Mouse (Mus musculus) cerebellum, adult 2 months (tissue): ENCODE data around the gene Arid5b.

Source experiments
- CTCF ChIP-seq: fragments of 200-500 bp; IDR thresholded peaks from 2 replicates; pipeline ENCODE4 v1.5.1; 2011; ENCODE audit warnings: low read depth, mild to moderate bottlenecking, control low read depth, low read length, moderate library complexity, borderline replicate concordance; ENCODE audit not compliant: insufficient read depth
- POLR2A ChIP-seq: fragments of 200-500 bp; IDR thresholded peaks from 2 replicates; pipeline ENCODE4 v1.6.1; 2011; ENCODE audit warnings: low read length, control low read depth, borderline replicate concordance; ENCODE audit not compliant: insufficient read depth

DNA sequence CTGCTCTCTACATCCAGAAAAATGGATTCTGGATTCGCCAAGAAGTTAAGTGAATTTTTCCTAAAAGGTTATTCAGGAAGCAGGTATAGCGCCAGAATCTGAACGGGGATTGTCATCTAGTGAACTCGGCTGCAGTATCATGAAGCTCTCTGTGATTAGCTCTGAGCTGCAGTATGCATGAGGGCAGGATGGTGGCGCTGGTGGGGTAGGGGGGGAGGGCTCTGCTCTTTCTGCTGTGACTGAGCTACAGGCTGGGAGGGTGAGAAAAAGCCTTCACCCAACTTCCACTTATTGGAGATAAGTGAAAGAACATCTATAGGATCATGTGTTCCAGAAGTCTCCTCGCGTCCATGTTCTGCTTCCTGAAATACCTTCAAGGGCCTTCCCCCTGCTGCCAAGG is 207.5 kb downstream of the Arid5b start:
- no peak for TF ChIP-seq CTCF
- no peak for TF ChIP-seq POLR2A
